Mouse (Mus musculus) ES-E14 (cell line): ENCODE data around the gene Frem2. TPM values are rescaled to one million over a fixed set of nuclear protein-coding genes. Genes with fewer than 3 reads are reported as not detected.

ENCODE experiments used
- DNase-seq: peaks from one replicate; pipeline ENCODE4 v3.0.0-alpha.2; 2013; ENCODE audit warnings: low read depth, low spot score
- H3K27ac ChIP-seq: 2 replicates; pipeline ENCODE4 v1.5.1; 2012; ENCODE audit warnings: low read depth, mild to moderate bottlenecking, low read length, moderate library complexity, mixed read lengths; ENCODE audit not compliant: poor library complexity, insufficient read depth, severe bottlenecking
- H3K36me3 ChIP-seq: 2 replicates; pipeline ENCODE4 v1.6.1; 2012; ENCODE audit warnings: mild to moderate bottlenecking, low read length, moderate library complexity, mixed read lengths; ENCODE audit not compliant: control insufficient read depth, poor library complexity, insufficient read depth, severe bottlenecking
- H3K4me1 ChIP-seq, 2 experiments: fragments of 150-350 bp in 1 of 2; sonication (generic) in 1 of 2; 2 replicates each; pipeline ENCODE4 v1.6.1; 2012; ENCODE audit warnings: low read length in 2 of 2, mild to moderate bottlenecking in 1 of 2, mixed read lengths in 1 of 2; ENCODE audit not compliant: control insufficient read depth in 2 of 2, insufficient read depth in 2 of 2, poor library complexity in 1 of 2
- H3K4me3 ChIP-seq, 2 experiments: fragments of 150-350 bp in 1 of 2; sonication (generic) in 1 of 2; 2 replicates each; pipeline ENCODE4 v1.5.1; 2012; ENCODE audit warnings: low read length in 2 of 2, low read depth in 1 of 2, mild to moderate bottlenecking in 1 of 2, mixed read lengths in 1 of 2; ENCODE audit not compliant: insufficient read depth in 1 of 2, poor library complexity in 1 of 2, severe bottlenecking in 1 of 2
- H3K9ac ChIP-seq: 2 replicates; pipeline ENCODE4 v1.6.1; 2012; ENCODE audit warnings: low read depth, mild to moderate bottlenecking, low read length, mixed read lengths; ENCODE audit not compliant: poor library complexity, insufficient read depth, severe bottlenecking
- H3K9me3 ChIP-seq: fragments of 150-350 bp; sonication (generic); 2 replicates; pipeline ENCODE4 v1.6.1; 2012; ENCODE audit warnings: low read depth, mild to moderate bottlenecking, low read length; ENCODE audit not compliant: control insufficient read depth, insufficient read depth
- CHD2 ChIP-seq: IDR thresholded peaks from 2 replicates; pipeline ENCODE4 v1.6.1; 2014; ENCODE audit warnings: mild to moderate bottlenecking, low read depth, low read length, inconsistent platforms
- HCFC1 ChIP-seq: IDR thresholded peaks from 2 replicates; pipeline ENCODE4 v1.6.1; 2012; ENCODE audit warnings: low read length, inconsistent platforms, borderline replicate concordance; ENCODE audit not compliant: insufficient read depth
- MAFK ChIP-seq: IDR thresholded peaks from 2 replicates; pipeline ENCODE4 v1.6.1; 2014; ENCODE audit warnings: mild to moderate bottlenecking, low read depth, low read length, inconsistent platforms; ENCODE audit not compliant: insufficient read depth
- ZC3H11A ChIP-seq: IDR thresholded peaks from 2 replicates; pipeline ENCODE4 v1.6.1; 2012; ENCODE audit warnings: low read depth, mild to moderate bottlenecking, inconsistent platforms, low read length, borderline replicate concordance
- ZNF384 ChIP-seq: IDR thresholded peaks from 2 replicates; pipeline ENCODE4 v1.6.1; 2012; ENCODE audit warnings: low read depth, low read length, inconsistent platforms
- in situ Hi-C, 2 experiments: fragments of 600-800 bp; cut with MboI; formaldehyde crosslinking; loops; one replicate each; pipeline ENCODE4 v1.15.1; 2025; ENCODE audit warnings: low sequenced_read_pairs in 2 of 2, inconsistent platforms in 1 of 2; ENCODE audit not compliant: unreplicated experiment in 2 of 2
- total RNA-seq: library from RNA; depleted of rRNA; stranded (reverse); fragments of 300-350 nt; gene quantifications from 2 replicates; pipeline ENCODE4 v1.2.3, GENCODE M21; 2012

The Frem2 gene
- total RNA-seq, 1 experiment = 7.9 TPM

- Histone ChIP-seq H3K9me3 (no peaks in the 10 kb centered on the region), H3K9ac (no peak overlapping the region), H3K4me3 (no peak overlapping the region), H3K4me1 (peaks cover 0 to 2% of the 10 kb centered on the region in 2 experiments; a peak in 1 of 4 replicates), H3K36me3 (no peaks in the 10 kb centered on the region), H3K27ac (no peak overlapping the region)
- TF ChIP-seq CHD2 = no peak
- TF ChIP-seq ZC3H11A = no peak
- TF ChIP-seq ZNF384 = no peak
- no peak for TF ChIP-seq MAFK
- TF ChIP-seq HCFC1 = no peak
- in situ Hi-C loops = no loop called here
- DNase-seq = no peak
Measured at GRCm38 (mm10) chr3:53630630-53631029, 26.5 kb downstream of the Frem2 start.

GRCm38 (mm10) chr3:53629966-53630365 is 27.2 kb downstream of the Frem2 start:
- no peak overlapping the region for H3K27ac ChIP-seq
- no peak for DNase-seq
- H3K4me3 ChIP-seq = no peak overlapping the region
- no peak overlapping the region for H3K9ac ChIP-seq
- H3K9me3 ChIP-seq = no peaks in the 10 kb centered on the region
- TF ChIP-seq CHD2 (no peak), HCFC1 (no peak), ZNF384 (no peak), MAFK (no peak), ZC3H11A (no peak)
- no peaks in the 10 kb centered on the region for H3K36me3 ChIP-seq
- in situ Hi-C loops = no loop called here
- H3K4me1 ChIP-seq = peaks cover 0 to 2% of the 10 kb centered on the region in 2 experiments; a peak in 1 of 4 replicates

GRCm38 (mm10) chr3:53623222-53623621 is 33.9 kb downstream of the Frem2 start:
- no peak overlapping the region for H3K4me3 ChIP-seq
- in situ Hi-C loops = no loop called here
- no peaks in the 10 kb centered on the region for H3K36me3 ChIP-seq
- H3K27ac ChIP-seq = no peak overlapping the region
- no peak for TF ChIP-seq MAFK
- no peak for TF ChIP-seq ZNF384
- TF ChIP-seq ZC3H11A = no peak
- no peak for TF ChIP-seq CHD2
- TF ChIP-seq HCFC1 = no peak
- no peak overlapping the region for H3K9ac ChIP-seq
- peaks cover 2% of the 10 kb centered on the region in 2 experiments; a peak in 1 of 4 replicates for H3K4me1 ChIP-seq
- DNase-seq = no peak
- H3K9me3 ChIP-seq = no peaks in the 10 kb centered on the region

- 0 out of 4 replicates have a peak, but pooled peaks cover 0 to 2% of the 10 kb centered on the region in 2 experiments for H3K4me1 ChIP-seq
- TF ChIP-seq ZNF384 (no peak), ZC3H11A (no peak), CHD2 (no peak)
- no peaks in the 10 kb centered on the region for H3K36me3 ChIP-seq
- no peak overlapping the region for H3K9ac ChIP-seq
- no peak overlapping the region for H3K4me3 ChIP-seq
- H3K9me3 ChIP-seq = no peaks in the 10 kb centered on the region
- no peak for DNase-seq
- H3K27ac ChIP-seq = no peak overlapping the region
- in situ Hi-C loops = no loop called here
Measured at GRCm38 (mm10) chr3:53620978-53621377, 36.2 kb downstream of the Frem2 start.

DNA sequence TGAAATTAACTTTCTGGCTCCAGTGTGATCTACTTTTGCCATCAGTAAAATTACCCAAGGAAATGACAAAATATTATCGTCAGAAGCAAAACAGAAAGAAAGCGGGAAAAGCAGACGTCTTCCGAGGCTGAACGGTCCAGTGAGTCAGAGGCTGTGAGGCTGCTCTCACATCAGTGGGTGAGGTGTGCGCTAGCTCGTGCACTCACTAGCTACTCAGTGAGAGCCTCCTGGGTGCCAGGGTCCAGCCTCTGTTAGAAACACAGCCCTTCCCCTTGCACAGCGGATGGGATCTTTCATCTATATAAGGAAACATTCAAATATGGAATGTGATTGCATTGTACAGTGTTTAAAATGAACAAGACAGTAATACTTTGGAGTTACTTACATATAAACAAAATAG is 36.8 kb downstream of the Frem2 start:
- DNase-seq = no peak
- no peaks in the 10 kb centered on the region for H3K9me3 ChIP-seq
- H3K36me3 ChIP-seq = no peaks in the 10 kb centered on the region
- TF ChIP-seq ZC3H11A (no peak), HCFC1 (no peak)
- 0 out of 4 replicates have a peak, but pooled peaks cover 0 to 2% of the 10 kb centered on the region in 2 experiments for H3K4me1 ChIP-seq
- no peak overlapping the region for H3K27ac ChIP-seq
- no peak overlapping the region for H3K4me3 ChIP-seq
- no peak overlapping the region for H3K9ac ChIP-seq
- in situ Hi-C loops = no loop called here
